Mouse (Mus musculus) intestine, embryonic 14.5 days (tissue): ENCODE data around the gene Basp1. TPM values are rescaled to one million over a fixed set of nuclear protein-coding genes. Genes with fewer than 3 reads are reported as not detected.

ENCODE experiments used
- ATAC-seq: fragments of 200-750 bp; cut with Nextera tagmentation; replicated peaks from 2 replicates; pipeline ENCODE4 v1.8.0; 2017; ENCODE audit warnings: low read depth, moderate number of reproducible peaks, moderate TSS enrichment, moderate library complexity; ENCODE audit not compliant: low FRiP score, low TSS enrichment
- DNase-seq: peaks from one replicate; pipeline ENCODE4 v3.0.0-alpha.2; 2018; ENCODE audit warnings: low spot score
- H3K27ac ChIP-seq: fragments of 300-500 bp; sonication (generic); 2 replicates; pipeline ENCODE4 v1.5.1; 2014; ENCODE audit warnings: low read depth, mild to moderate bottlenecking, control low read depth
- H3K27me3 ChIP-seq: fragments of 300-500 bp; sonication (generic); replicated peaks from 2 replicates; pipeline ENCODE4 v1.6.1; 2014; ENCODE audit warnings: low read length, control low read depth; ENCODE audit not compliant: control insufficient read depth, insufficient read depth
- H3K36me3 ChIP-seq: fragments of 300-500 bp; sonication (generic); 2 replicates; pipeline ENCODE4 v1.6.1; 2014; ENCODE audit warnings: low read length, control low read depth; ENCODE audit not compliant: control insufficient read depth, insufficient read depth
- H3K4me1 ChIP-seq: fragments of 300-500 bp; sonication (generic); replicated peaks from 2 replicates; pipeline ENCODE4 v1.6.1; 2014; ENCODE audit warnings: low read length, control low read depth, mixed read lengths; ENCODE audit not compliant: control insufficient read depth, insufficient read depth
- H3K4me2 ChIP-seq: fragments of 300-500 bp; sonication (generic); 2 replicates; pipeline ENCODE4 v1.6.1; 2014; ENCODE audit warnings: low read length
- H3K4me3 ChIP-seq: fragments of 300-500 bp; sonication (generic); 2 replicates; pipeline ENCODE4 v1.5.1; 2014; ENCODE audit warnings: low read depth, low read length, control low read depth, mixed read lengths
- H3K9ac ChIP-seq: fragments of 300-500 bp; sonication (generic); 2 replicates; pipeline ENCODE4 v1.6.1; 2014; ENCODE audit warnings: mild to moderate bottlenecking, low read length
- H3K9me3 ChIP-seq: fragments of 300-500 bp; sonication (generic); 2 replicates; pipeline ENCODE4 v1.6.1; 2016; ENCODE audit warnings: low read length, control low read depth; ENCODE audit not compliant: control insufficient read depth
- WGBS: fragments of 180-500 bp; shearing (Covaris S2); extraction: QIAGEN DNeasy Blood & Tissue Kit; methylation state at CpG from one replicate; pipeline ENCODE4 v1.1.7; 2014; 5-methylcytosine and 5-hydroxymethylcytosine counted together
- polyA plus RNA-seq: library from polyadenylated mRNA; unstranded; fragments of >200 nt; fragmentation: Nextera tagmentation; extraction: Ambion mirVana; gene quantifications from 2 replicates; pipeline ENCODE4 v1.2.1, GENCODE M21; 2014

The Basp1 gene
- polyA plus RNA-seq, 1 experiment from 2014 or later = 21.1 TPM

DNA sequence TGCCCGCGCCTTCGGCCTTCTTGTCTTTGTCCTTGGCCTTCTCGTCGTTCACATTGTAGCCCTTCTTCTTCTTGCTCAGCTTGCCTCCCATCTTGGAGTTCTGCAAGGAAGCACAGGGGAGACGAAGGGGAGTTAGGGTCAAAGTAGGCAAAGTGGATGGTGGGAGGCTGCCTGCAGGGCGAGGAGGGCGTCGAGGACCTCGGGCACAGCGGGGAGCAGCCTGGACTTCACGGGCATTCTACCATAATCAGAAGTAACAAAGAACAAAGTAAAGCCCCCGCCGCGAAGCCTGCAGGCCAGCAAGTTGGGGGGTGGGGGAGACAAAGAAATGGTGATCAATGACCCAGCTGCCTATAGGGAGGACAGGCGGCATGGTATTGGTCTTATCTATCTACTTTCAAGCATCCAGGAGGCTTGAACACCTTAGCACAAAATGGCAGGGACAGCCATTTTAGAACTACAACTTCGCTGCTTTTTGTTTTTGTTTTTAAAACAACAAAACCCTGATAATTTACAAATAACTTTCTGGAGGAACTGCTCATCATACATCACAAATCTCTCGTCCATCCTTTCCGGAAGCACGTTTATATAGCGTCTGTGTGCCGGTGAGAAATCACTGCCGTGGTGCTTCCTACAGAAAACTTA is 48.6 kb downstream of the Basp1 start:
- Histone ChIP-seq H3K27ac (no peak overlapping the region), H3K4me1 (0 out of 2 replicates have a peak, but pooled peaks cover 4% of the 10 kb centered on the region), H3K9me3 (no peaks in the 10 kb centered on the region), H3K27me3 (no peaks in the 10 kb centered on the region), H3K4me3 (peak overlapping the region; percentile 25), H3K4me2 (peak overlapping the region; percentile 54), H3K9ac (peak overlapping the region; percentile 47), H3K36me3 (peaks cover 8% of the 10 kb centered on the region; the same call in 1 of the 2 replicates)
- 49% methylated on average over 23 of the region's 23 CpGs for WGBS
- ATAC-seq (no peak), DNase-seq (peak; percentile 72)

DNA sequence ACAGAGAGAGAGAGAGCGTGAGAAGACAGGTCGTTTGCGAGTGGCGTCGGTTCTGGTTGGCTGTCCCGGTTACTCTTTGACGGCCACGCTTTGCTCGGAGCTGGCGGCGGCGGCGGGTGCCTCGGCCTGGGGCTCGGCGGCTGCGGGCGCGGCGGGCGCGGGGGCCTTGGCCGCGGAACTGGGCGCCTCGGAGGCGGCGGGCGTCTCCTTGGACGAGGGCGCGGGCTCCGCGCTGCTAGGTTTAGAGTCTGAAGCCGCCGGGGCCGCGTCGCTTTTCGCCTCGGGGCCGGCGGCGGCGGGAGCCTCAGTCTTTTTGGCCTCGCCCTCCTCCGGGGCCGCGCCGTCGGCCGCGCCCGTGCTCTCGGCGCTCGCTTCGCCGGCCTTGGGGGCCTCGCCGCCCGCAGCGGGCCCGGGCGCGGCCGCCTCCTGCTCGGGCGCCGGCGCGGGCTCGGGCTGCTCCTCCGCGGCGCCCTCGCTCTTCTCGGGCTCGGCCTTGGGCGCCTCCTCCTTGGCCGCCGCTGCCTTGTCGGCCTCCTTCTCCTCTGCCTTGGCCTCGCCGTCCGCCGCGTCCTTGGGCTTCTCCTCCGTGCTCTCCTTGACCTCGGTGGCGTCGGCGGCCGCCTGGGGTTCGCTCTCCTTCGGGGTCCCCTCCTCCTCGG is 49.3 kb downstream of the Basp1 start:
- no peaks in the 10 kb centered on the region for H3K9me3 ChIP-seq
- H3K4me1 ChIP-seq = 0 out of 2 replicates have a peak, but pooled peaks cover 4% of the 10 kb centered on the region
- H3K27ac ChIP-seq = no peak overlapping the region
- DNase-seq = peak; percentile 72
- H3K27me3 ChIP-seq = no peaks in the 10 kb centered on the region
- peak overlapping the region; percentile 25 for H3K4me3 ChIP-seq
- H3K36me3 ChIP-seq = peaks cover 8% of the 10 kb centered on the region; the same call in 1 of the 2 replicates
- peak overlapping the region; percentile 54 for H3K4me2 ChIP-seq
- peak; percentile 58 for ATAC-seq
- peak overlapping the region; percentile 47 for H3K9ac ChIP-seq
- 21% methylated on average over 66 of the region's 97 CpGs for WGBS

DNA sequence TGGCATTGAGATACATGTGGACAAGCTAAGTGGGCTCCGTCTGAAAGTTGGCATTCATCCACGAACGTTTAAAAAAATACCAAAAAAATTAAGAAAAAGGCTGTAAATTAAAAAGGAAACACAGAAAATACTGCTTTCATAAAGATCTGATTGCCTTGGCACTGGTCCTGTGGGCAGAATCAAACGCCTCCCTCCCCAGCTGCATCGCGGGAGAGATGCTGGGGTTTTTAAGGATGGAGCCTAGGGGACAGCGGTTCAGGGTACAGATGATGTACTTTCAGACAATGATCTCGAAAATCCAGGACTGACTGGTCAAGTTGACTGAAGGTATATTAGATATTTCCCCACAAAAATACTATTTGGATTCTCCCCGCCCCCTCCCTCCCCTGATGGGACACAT is 49.9 kb downstream of the Basp1 start:
- DNase-seq = no peak
- ATAC-seq = peak; percentile 7; the same call in 1 of the 2 replicates
- Histone ChIP-seq H3K9me3 (no peaks in the 10 kb centered on the region), H3K9ac (no peak overlapping the region), H3K4me3 (no peak overlapping the region), H3K27ac (no peak overlapping the region), H3K36me3 (peaks cover 8% of the 10 kb centered on the region; the same call in 1 of the 2 replicates), H3K4me1 (0 out of 2 replicates have a peak, but pooled peaks cover 4% of the 10 kb centered on the region), H3K27me3 (no peaks in the 10 kb centered on the region), H3K4me2 (no peak overlapping the region)
- 93% methylated on average over 9 of the region's 9 CpGs for WGBS

DNA sequence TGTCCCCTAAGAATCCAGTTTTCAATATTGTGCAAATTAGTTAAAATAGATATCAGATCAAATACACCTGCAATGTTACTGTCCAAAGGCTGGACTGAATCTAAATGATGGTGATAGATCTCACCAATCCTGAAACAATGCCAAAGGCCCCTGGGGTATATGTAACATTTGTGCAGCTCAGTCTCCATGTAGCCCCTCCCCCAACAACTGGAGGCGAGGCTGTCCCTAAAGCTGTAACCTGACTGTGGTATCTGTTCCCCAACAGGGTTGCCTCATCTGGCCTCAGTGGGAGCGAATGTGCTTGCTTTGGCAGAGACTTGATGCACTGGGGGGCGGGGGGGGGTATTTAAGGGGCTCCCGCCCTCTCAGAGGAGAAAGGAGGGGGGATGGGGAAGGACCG is 52.7 kb downstream of the Basp1 start:
- Histone ChIP-seq H3K27me3 (no peaks in the 10 kb centered on the region), H3K36me3 (peaks cover 8% of the 10 kb centered on the region; the same call in 1 of the 2 replicates), H3K4me3 (no peak overlapping the region), H3K4me1 (0 out of 2 replicates have a peak, but pooled peaks cover 4% of the 10 kb centered on the region), H3K9ac (no peak overlapping the region), H3K27ac (no peak overlapping the region), H3K4me2 (no peak overlapping the region), H3K9me3 (no peaks in the 10 kb centered on the region)
- DNase-seq (no peak), ATAC-seq (no peak)
- 56% methylated on average over 5 of the region's 5 CpGs for WGBS

DNA sequence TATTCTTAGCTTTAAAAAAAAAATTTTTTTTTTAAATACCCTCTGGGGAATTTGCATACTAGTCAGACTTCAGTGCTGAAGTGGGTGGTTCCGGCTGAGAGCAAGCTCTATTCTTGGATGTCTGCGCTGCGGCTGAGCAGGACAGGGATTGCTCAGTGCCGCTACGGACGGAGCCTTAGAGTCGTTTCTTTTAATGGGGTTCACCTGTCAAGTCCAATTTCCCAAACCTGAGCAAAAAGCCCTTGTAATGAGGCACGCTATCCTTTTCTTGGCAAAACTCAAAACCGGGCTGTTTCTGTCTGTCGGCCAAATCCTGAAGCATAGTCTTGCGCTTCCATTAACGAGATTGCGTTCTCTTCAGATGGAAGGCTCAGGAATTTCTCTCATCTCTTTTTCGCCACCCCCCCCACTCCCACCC is 54.9 kb downstream of the Basp1 start:
- no peak for DNase-seq

DNA sequence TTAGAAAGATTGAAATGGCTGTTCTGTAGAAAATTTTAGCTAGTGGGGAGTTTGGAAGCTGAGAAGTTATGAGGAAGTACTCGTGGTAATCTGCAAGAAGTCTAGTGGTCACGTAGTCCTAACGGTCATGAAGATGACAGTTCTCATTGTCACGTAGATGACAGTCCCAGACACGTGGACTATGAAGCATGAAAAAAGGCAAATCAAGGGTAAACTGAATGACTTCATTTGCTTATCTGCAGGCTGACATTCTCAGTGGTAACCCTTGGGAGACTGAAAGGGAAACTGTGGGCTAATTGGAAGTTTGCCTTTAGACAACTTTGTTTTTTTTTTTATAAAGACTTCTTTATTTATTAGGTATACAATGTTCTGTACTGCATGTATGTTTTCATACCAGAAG is 58.2 kb downstream of the Basp1 start:
- Histone ChIP-seq H3K4me1 (no peaks in the 10 kb centered on the region), H3K4me3 (no peak overlapping the region), H3K27ac (no peak overlapping the region), H3K27me3 (no peaks in the 10 kb centered on the region), H3K36me3 (no peaks in the 10 kb centered on the region), H3K9me3 (no peaks in the 10 kb centered on the region), H3K9ac (no peak overlapping the region), H3K4me2 (no peak overlapping the region)
- DNase-seq (no peak), ATAC-seq (no peak)
- 87% methylated on average over 5 of the region's 5 CpGs for WGBS

More for the DNA sequence above, 54.9 kb downstream of the Basp1 start:
- Histone ChIP-seq H3K36me3 (0 out of 2 replicates have a peak, but pooled peaks cover 4% of the 10 kb centered on the region), H3K4me2 (no peak overlapping the region), H3K27me3 (no peaks in the 10 kb centered on the region), H3K9me3 (no peaks in the 10 kb centered on the region), H3K4me1 (no peaks in the 10 kb centered on the region), H3K27ac (no peak overlapping the region), H3K9ac (no peak overlapping the region), H3K4me3 (no peak overlapping the region)
- 59% methylated on average over 14 of the region's 14 CpGs for WGBS
- ATAC-seq = no peak

DNA sequence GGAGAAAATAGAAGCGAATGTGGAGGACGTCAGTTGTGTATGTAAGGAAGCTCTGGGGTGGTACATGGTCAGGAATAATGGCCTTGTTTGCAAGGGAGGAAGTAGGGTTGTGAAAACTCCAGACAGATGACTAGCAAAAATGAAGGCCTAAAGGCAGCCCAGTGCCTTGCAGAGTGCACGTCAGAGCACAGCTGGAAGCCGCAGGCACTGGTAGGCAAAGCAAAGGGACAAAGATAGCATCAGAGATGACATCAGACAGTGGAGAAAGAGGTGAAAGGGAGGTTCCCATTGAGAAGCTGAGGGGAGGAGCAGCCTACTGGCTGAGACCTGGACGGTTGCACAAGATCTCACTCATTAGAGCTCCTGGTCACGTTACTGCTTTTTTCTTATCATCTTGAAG is 58.8 kb downstream of the Basp1 start:
- no peaks in the 10 kb centered on the region for H3K27me3 ChIP-seq
- DNase-seq (no peak), ATAC-seq (no peak)
- no peak overlapping the region for H3K4me2 ChIP-seq
- 71% methylated on average over 6 of the region's 6 CpGs for WGBS
- H3K27ac ChIP-seq = no peak overlapping the region
- no peaks in the 10 kb centered on the region for H3K36me3 ChIP-seq
- H3K9ac ChIP-seq = no peak overlapping the region
- H3K4me1 ChIP-seq = no peaks in the 10 kb centered on the region
- H3K4me3 ChIP-seq = no peak overlapping the region
- H3K9me3 ChIP-seq = no peaks in the 10 kb centered on the region

DNA sequence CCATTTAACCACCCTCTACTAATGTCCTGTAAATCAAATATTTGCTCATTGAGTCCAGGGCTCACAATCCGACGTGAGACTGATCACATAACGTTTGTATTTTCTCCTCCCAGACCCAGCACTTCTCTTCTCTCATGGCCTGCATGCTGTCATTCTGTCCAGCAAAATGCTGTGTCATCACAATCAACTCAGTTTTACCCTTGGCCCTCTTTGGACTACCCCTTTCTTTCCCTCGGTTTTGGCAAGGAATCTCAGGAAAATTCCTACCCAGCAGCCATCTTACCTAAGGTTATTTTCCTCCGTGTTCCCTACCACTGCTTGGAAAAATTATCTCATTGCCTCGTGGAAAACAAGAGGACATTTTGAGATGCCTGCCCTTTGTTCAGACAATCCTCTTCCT is 60.1 kb downstream of the Basp1 start:
- DNase-seq (no peak), ATAC-seq (no peak)
- Histone ChIP-seq H3K4me3 (no peak overlapping the region), H3K4me2 (no peak overlapping the region), H3K36me3 (no peaks in the 10 kb centered on the region), H3K9me3 (no peaks in the 10 kb centered on the region), H3K4me1 (no peaks in the 10 kb centered on the region), H3K27me3 (no peaks in the 10 kb centered on the region), H3K9ac (no peak overlapping the region), H3K27ac (no peak overlapping the region)
- WGBS = 61% methylated on average over 6 of the region's 6 CpGs
